Comparison of ENCODE assay signal across 26 mouse cellular contexts in the genomic region with DNA sequence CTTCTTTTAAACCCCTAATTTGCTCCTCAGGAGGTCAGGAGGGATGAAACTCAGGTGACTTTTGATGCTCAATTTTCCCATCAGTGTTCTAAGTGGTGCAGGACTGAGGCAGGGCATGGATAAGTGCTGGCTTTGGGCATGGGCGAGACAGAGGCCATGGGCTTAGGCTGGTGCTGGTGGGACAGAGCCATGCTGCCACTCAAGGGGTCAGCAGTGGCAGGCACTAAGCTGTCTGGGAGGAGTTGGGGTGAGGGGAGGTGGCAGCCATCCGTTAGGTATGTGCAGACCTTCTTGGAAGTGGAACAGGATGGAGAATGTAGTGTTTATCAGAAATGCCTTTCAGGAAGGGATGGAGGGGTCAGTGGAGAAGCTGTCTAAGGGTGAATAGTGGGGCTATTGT.
DNase-seq lines count a peak whose midpoint lies in the region; ATAC-seq and TF ChIP-seq lines count a peak whose summit lies in the region.
"Had no signal": no experiment of that assay in that cellular context is flagged by ENCODE, and none has a peak within 500 bp of the region (broad histone marks: within the 10 kb centered on the region; RNA-seq: fewer than 3 reads in every experiment).

No protein-coding gene starts in this region.

- no peaks in the 10 kb centered on the region for H3K4me1 ChIP-seq in forebrain, postnatal 0 days (ENCODE audit: insufficient read depth)
- peaks cover 9% of the 10 kb centered on the region; the same call in 1 of the 2 replicates for H3K4me1 ChIP-seq in forebrain, embryonic 10.5 days
- H3K4me1 ChIP-seq in heart, embryonic 10.5 days, result peaks cover 14% of the 10 kb centered on the region
- H3K4me1 ChIP-seq in megakaryocyte, embryonic 14.5 days, result no peaks in the 10 kb centered on the region
- H3K4me1 ChIP-seq in testis, adult 2 months (ENCODE audit: control insufficient read depth, insufficient read depth, low read length), result no peaks in the 10 kb centered on the region
- H3K4me1 ChIP-seq: forebrain, embryonic 12.5 days had no signal

- H3K4me3 ChIP-seq in forebrain, postnatal 0 days (ENCODE audit: low read depth, low read length), result no peak overlapping the region
- H3K4me3 ChIP-seq in forebrain, embryonic 10.5 days, result no peak overlapping the region
- H3K4me3 ChIP-seq in heart, embryonic 10.5 days, result no peak overlapping the region
- H3K4me3 ChIP-seq in megakaryocyte, embryonic 14.5 days (replicated peaks), result peak overlapping the region; percentile 34
- H3K4me3 ChIP-seq in testis, adult 2 months (ENCODE audit: control insufficient read depth, low read depth, low read length), result peak overlapping the region; percentile 71
- H3K4me3 ChIP-seq: embryonic facial prominence, embryonic 10.5 days; embryonic facial prominence, embryonic 12.5 days; forebrain, embryonic 12.5 days had no signal

- no peaks in the 10 kb centered on the region for H3K9me3 ChIP-seq in forebrain, postnatal 0 days (ENCODE audit: low read length)
- 0 out of 2 replicates have a peak, but pooled peaks cover 4% of the 10 kb centered on the region for H3K9me3 ChIP-seq in forebrain, embryonic 10.5 days
- H3K9me3 ChIP-seq in heart, embryonic 10.5 days, result no peaks in the 10 kb centered on the region
- H3K9me3 ChIP-seq in megakaryocyte, embryonic 14.5 days, result peaks cover 17% of the 10 kb centered on the region
- H3K9me3 ChIP-seq: embryonic facial prominence, embryonic 10.5 days; embryonic facial prominence, embryonic 12.5 days; forebrain, embryonic 12.5 days; G1E had no signal

- TF ChIP-seq CTCF in forebrain, postnatal 0 days (IDR thresholded peaks at IDR 0.05; ENCODE audit: low read depth), result no peak
- no peak for TF ChIP-seq CTCF in testis, adult 2 months (IDR thresholded peaks at IDR 0.05; ENCODE audit: control insufficient read depth, insufficient read depth, insufficient replicate concordance, low read depth, low read length)

- TF ChIP-seq POLR2A in testis, adult 2 months (IDR thresholded peaks at IDR 0.05; ENCODE audit: control insufficient read depth, low read depth, low read length), result no peak

- no peaks in the 10 kb centered on the region for H3K27me3 ChIP-seq in forebrain, postnatal 0 days (ENCODE audit: insufficient read depth, low read length)
- H3K27me3 ChIP-seq in forebrain, embryonic 10.5 days (ENCODE audit: poor library complexity, severe bottlenecking), result no peaks in the 10 kb centered on the region
- no peaks in the 10 kb centered on the region for H3K27me3 ChIP-seq in heart, embryonic 10.5 days (ENCODE audit: insufficient read depth, poor library complexity, severe bottlenecking)
- peaks cover 3% of the 10 kb centered on the region for H3K27me3 ChIP-seq in megakaryocyte, embryonic 14.5 days (replicated peaks)
- H3K27me3 ChIP-seq in testis, adult 2 months (ENCODE audit: control insufficient read depth, insufficient read depth, low read length), result no peaks in the 10 kb centered on the region
- H3K27me3 ChIP-seq: CH12.LX; embryonic facial prominence, embryonic 12.5 days; forebrain, embryonic 12.5 days had no signal

- 63% methylated on average over 2 of the region's 2 CpGs for WGBS in forebrain, postnatal 0 days
- WGBS in forebrain, embryonic 10.5 days, result 58% methylated on average over 2 of the region's 2 CpGs
- 63% methylated on average over 2 of the region's 2 CpGs for WGBS in heart, embryonic 10.5 days

- ATAC-seq in forebrain, postnatal 0 days, result peak; percentile 47; the same call in 1 of the 2 replicates
- no peak for ATAC-seq in megakaryocyte, adult 5-6 weeks (ENCODE audit: poor library complexity, severe bottlenecking)
- ATAC-seq: activated CD4-positive, CD25-positive, alpha-beta regulatory T cell, adult 4 months; CD4-positive, CD25-positive, alpha-beta regulatory T cell, adult 4 months; forebrain, embryonic 14.5 days; Patski had no signal

- DNase-seq in forebrain, postnatal 0 days, result no peak
- no peak for DNase-seq in forebrain, embryonic 10.5 days (ENCODE audit: extremely low spot score, low spot score)
- DNase-seq in heart, embryonic 10.5 days (ENCODE audit: low spot score), result peak; percentile 68
- DNase-seq in heart, postnatal 4 days, result no peak
- no peak for DNase-seq in testis, postnatal 10 days (ENCODE audit: low spot score)
- DNase-seq: adrenal gland, adult 8-10 months; adrenal gland, postnatal 14 days; adrenal gland, postnatal 36 days; B cell, adult 2 months; cerebellum, adult 11-12 months; cerebellum, adult 2 months; cerebellum, adult 9-10 months; cerebellum, postnatal 10 days; cerebellum, postnatal 25 days had no signal

- H3K27ac ChIP-seq in forebrain, postnatal 0 days (ENCODE audit: low read depth, low read length), result no peak overlapping the region
- no peak overlapping the region for H3K27ac ChIP-seq in forebrain, embryonic 10.5 days
- H3K27ac ChIP-seq in heart, embryonic 10.5 days, result no peak overlapping the region
- no peak overlapping the region for H3K27ac ChIP-seq in testis, adult 2 months (ENCODE audit: control insufficient read depth, insufficient read depth, low read depth, low read length)
- H3K27ac ChIP-seq: embryonic facial prominence, embryonic 10.5 days; embryonic facial prominence, embryonic 12.5 days; forebrain, embryonic 12.5 days had no signal

- no peaks in the 10 kb centered on the region for H3K36me3 ChIP-seq in forebrain, postnatal 0 days (ENCODE audit: insufficient read depth)
- no peaks in the 10 kb centered on the region for H3K36me3 ChIP-seq in forebrain, embryonic 10.5 days (replicated peaks)
- no peaks in the 10 kb centered on the region for H3K36me3 ChIP-seq in heart, embryonic 10.5 days
- H3K36me3 ChIP-seq in megakaryocyte, embryonic 14.5 days (replicated peaks; ENCODE audit: low read length), result no peaks in the 10 kb centered on the region
- no peaks in the 10 kb centered on the region for H3K36me3 ChIP-seq in testis, adult 2 months (ENCODE audit: control insufficient read depth, insufficient read depth, low read length)
- H3K36me3 ChIP-seq: embryonic facial prominence, embryonic 10.5 days; embryonic facial prominence, embryonic 12.5 days; forebrain, embryonic 12.5 days; G1E had no signal

- H3K9ac ChIP-seq in forebrain, postnatal 0 days, result no peak overlapping the region
- H3K9ac ChIP-seq: embryonic facial prominence, embryonic 12.5 days; forebrain, embryonic 12.5 days had no signal

- H3K4me2 ChIP-seq in forebrain, postnatal 0 days (ENCODE audit: low read depth), result no peak overlapping the region
- H3K4me2 ChIP-seq: embryonic facial prominence, embryonic 12.5 days; forebrain, embryonic 12.5 days had no signal

Comparison
In these comparisons a context has a peak if more than half of its experiments do, and no peak if none do; other contexts are left out.
1. H3K4me3 ChIP-seq: peak in megakaryocyte, embryonic 14.5 days (single experiment) and testis, adult 2 months (single experiment); none in forebrain, postnatal 0 days (single experiment), forebrain, embryonic 10.5 days (single experiment) and heart, embryonic 10.5 days (single experiment).